Mouse (Mus musculus) small intestine, adult 2 months (tissue): Measurements from ENCODE around the gene Armc7. TPM values are rescaled to one million over a fixed set of nuclear protein-coding genes. Genes with fewer than 3 reads are reported as not detected.
"Not testable (repeated sequence)": the region's sequence is repeated elsewhere in the genome, so short reads cannot be mapped to it uniquely, and the experiment has no call there.

Experiments
- H3K27ac ChIP-seq: fragments of 200-500 bp; 2 replicates; pipeline ENCODE4 v1.5.1; 2012; ENCODE audit warnings: low read depth, low read length, control low read depth, inconsistent platforms; ENCODE audit not compliant: insufficient read depth
- H3K27me3 ChIP-seq: fragments of 200-500 bp; 2 replicates; pipeline ENCODE4 v1.6.1; 2012; ENCODE audit warnings: mild to moderate bottlenecking, moderate library complexity, low read length, inconsistent platforms; ENCODE audit not compliant: control insufficient read depth, insufficient read depth
- H3K36me3 ChIP-seq: fragments of 200-500 bp; 2 replicates; pipeline ENCODE4 v1.6.1; 2012; ENCODE audit warnings: mild to moderate bottlenecking, low read length, control low read depth, inconsistent platforms; ENCODE audit not compliant: control insufficient read depth, insufficient read depth
- H3K4me1 ChIP-seq: fragments of 200-500 bp; 2 replicates; pipeline ENCODE4 v1.6.1; 2012; ENCODE audit warnings: low read length, inconsistent platforms, mixed read lengths; ENCODE audit not compliant: control insufficient read depth, insufficient read depth, insufficient read length
- H3K4me3 ChIP-seq: fragments of 200-500 bp; 2 replicates; pipeline ENCODE4 v1.5.1; 2012; ENCODE audit warnings: low read depth, mild to moderate bottlenecking, control low read depth, inconsistent platforms, low read length, moderate library complexity
- CTCF ChIP-seq: fragments of 200-500 bp; IDR thresholded peaks from 2 replicates; pipeline ENCODE4 v1.5.1; 2012; ENCODE audit warnings: low read depth, mild to moderate bottlenecking, control low read depth, inconsistent platforms, low read length, moderate library complexity, mixed read lengths; ENCODE audit not compliant: insufficient replicate concordance, insufficient read length; ENCODE audit errors: extremely low read depth
- POLR2A ChIP-seq: fragments of 200-500 bp; IDR thresholded peaks from 2 replicates; pipeline ENCODE4 v1.6.1; 2012; ENCODE audit warnings: low read depth, mild to moderate bottlenecking, control low read depth, inconsistent platforms, low read length, moderate library complexity
- WGBS: fragments of 180-500 bp; shearing (Covaris S2); methylation state at CpG from one replicate; pipeline ENCODE4 v1.1.7; 2018; 5-methylcytosine and 5-hydroxymethylcytosine counted together
- polyA plus RNA-seq: library from polyadenylated mRNA; depleted of rRNA; stranded (reverse); fragments of >200 nt; gene quantifications from 2 replicates; pipeline ENCODE4 v1.2.3, GENCODE M21; 2012

Gene Armc7
- polyA plus RNA-seq, 1 experiment: 16.3 TPM

DNA sequence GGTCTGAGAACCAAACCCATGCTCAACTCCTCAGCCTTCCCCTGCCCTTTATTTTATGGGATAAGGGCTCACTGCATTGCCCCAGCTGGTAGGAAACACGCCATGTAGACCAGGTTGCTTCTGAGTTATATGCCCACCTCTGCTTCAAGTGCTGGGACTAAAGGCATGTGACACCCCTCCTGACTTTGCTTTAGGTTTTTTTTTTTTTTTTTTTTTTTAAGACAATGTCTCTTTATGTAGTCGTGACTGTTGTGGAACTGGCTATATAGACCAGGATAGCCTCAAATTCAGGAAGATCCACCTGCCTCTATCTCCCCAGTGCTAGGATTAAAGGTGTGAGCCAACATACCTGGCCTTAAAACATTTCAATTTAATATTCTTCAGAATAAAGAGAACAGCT is 47.2 kb downstream of the Armc7 start:
- H3K36me3 ChIP-seq: peaks cover 35% of the 10 kb centered on the region
- H3K27me3 ChIP-seq: no peaks in the 10 kb centered on the region
- WGBS: 64% methylated on average over 2 of the region's 2 CpGs

DNA sequence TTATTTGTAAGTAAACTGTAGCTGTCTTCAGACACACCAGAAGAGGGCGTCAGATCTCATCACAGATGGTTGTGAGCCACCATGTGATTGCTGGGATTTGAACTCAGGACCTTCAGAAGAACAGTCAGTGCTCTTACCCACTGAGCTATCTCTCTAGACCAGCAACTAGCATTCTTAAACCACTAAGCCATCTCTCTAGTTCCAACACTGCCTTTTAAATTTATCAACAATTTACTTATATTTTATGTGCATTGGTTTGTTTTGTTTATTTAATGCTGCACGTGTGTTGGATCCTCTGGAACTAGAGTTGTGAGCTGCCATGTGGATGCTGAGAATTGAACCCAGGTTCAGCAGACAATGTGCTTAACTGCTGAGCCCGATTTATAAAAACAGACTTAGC is 51.0 kb downstream of the Armc7 start:
- H3K4me3 ChIP-seq, H3K4me1 ChIP-seq, H3K27me3 ChIP-seq, H3K27ac ChIP-seq: not testable (repeated sequence)
- H3K36me3 ChIP-seq: peaks cover 53% of the 10 kb centered on the region
- 80% methylated on average over 3 of the region's 3 CpGs for WGBS

More for the DNA sequence above, 47.2 kb downstream of the Armc7 start:
- Histone ChIP-seq H3K27ac (no peak overlapping the region), H3K4me1 (no peaks in the 10 kb centered on the region), H3K4me3 (no peak overlapping the region)
- no peak for TF ChIP-seq POLR2A
- TF ChIP-seq CTCF: no peak

DNA sequence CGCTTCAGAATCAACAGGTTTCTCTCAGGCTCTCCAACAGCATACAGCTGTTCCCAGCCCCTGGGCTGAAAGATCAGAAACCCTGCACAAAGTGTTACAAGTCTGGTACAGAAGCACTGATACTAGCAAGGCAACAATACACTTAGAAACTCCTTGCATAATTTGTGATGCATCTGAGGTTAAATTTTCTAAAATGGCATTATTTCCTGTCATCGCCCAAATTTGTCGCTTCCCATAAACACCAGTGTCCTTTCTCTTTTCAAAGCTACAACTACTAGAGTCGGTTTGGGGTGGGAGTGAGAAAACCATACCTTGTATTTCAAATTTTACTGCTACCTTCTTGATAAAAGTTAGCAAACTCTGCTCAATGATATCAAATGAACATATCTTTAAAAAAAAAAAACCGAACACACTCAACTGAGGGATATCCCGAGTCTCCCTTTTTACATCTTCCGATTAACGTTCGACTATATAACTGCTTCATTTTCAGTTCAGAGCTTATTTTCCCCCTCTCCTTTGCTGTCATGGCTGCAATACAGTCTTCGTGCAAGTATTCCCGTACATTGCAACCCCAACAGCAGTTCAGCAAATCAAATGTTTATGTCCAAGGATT is 59.4 kb downstream of the Armc7 start:
- H3K4me1 ChIP-seq: no peaks in the 10 kb centered on the region; the same call in 1 of the 2 replicates
- TF ChIP-seq POLR2A (no peak), CTCF (no peak)
- WGBS: 1% methylated on average over 11 of the region's 11 CpGs
- H3K4me3 ChIP-seq: peak overlapping the region; percentile 85
- H3K36me3 ChIP-seq: peaks cover 27% of the 10 kb centered on the region
- H3K27ac ChIP-seq: peak overlapping the region; percentile 76
- H3K27me3 ChIP-seq: no peaks in the 10 kb centered on the region

DNA sequence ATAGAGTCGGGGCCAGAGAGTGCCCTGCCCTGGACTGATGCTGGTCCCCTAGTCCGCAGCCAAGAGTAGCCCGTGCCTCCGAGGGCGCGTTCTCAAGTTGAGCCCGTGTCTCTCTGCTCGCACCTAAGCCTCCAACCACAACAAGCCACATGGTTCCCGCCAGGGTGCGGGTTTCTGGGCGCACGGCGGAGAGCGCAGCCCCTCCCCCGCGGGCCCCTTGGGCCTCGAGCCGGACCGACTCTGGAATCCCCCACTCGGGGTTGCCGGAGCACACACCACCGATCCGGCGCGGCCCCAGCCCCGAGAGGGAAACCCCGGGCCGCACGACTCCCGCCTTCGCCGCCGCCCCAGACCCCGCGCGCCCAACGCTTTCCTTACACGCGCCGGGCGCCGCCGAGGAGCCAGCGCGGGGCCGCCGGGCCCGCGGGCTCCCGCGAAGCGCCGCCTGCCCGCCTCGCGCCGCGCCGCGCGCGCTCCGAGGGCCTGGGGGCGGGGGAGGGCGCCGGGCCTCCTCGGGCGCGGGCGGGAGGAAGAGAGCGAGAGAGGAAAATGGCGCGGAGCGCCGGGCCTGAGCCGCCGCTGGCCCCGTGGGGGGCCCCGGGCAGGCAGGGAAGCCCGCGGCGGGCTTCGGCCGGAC is 60.1 kb downstream of the Armc7 start:
- Histone ChIP-seq H3K4me1 (no peaks in the 10 kb centered on the region; the same call in 1 of the 2 replicates), H3K4me3 (peak overlapping the region; percentile 85), H3K27ac (peak overlapping the region; percentile 90), H3K36me3 (peaks cover 23% of the 10 kb centered on the region), H3K27me3 (no peaks in the 10 kb centered on the region)
- TF ChIP-seq POLR2A: no peak
- no peak for TF ChIP-seq CTCF
- WGBS: under 1% methylated on average over 82 of the region's 84 CpGs

DNA sequence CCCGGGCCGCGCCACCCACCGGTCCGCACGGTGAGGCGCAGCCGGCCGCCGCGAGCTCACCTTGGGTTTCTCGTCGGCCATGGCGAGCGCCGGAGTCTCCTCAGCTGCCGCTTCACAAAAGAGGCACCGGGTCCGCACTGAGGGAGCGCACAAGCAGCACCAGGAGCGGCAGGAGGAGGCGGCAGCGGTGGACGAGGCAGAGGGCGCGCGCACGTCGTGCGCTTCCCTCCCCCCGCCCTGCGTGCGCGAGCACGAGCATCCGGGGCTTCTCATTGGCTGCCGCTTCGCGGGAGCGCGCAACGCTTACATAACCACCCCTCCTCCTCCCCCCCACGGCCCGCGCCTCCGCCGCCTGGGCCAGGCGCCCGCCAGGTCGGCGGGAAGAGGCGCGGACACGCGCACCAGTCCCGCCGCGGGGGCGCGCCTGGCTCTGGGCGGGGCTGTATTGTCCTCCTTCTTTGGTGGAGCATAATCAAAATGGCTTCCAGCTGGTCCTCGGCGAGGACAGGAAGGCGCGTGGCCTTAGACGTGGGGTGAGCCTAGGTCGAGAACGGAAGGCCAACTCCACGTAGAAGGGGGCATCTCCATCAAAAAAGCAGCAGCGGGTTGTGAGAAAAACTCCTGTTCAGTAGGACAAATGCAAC is 60.7 kb downstream of the Armc7 start, which contains the start of gene Sumo2:
Gene Sumo2, minus strand, starts transcription at position 239 of the 644 bp plus-strand sequence.
- Histone ChIP-seq H3K4me3 (peak within 1 kb of the TSS; percentile 85), H3K4me1 (no peaks in the 10 kb centered on the region; the same call in 1 of the 2 replicates), H3K27ac (peak within 1 kb of the TSS; percentile 90), H3K36me3 (peaks cover 23% of the 10 kb centered on the region), H3K27me3 (no peaks in the 10 kb centered on the region)
- whole genome bisulfite sequencing: 2% methylated on average over 60 of the region's 70 CpGs
- no peak for TF ChIP-seq CTCF
- peak; percentile 41 for TF ChIP-seq POLR2A

DNA sequence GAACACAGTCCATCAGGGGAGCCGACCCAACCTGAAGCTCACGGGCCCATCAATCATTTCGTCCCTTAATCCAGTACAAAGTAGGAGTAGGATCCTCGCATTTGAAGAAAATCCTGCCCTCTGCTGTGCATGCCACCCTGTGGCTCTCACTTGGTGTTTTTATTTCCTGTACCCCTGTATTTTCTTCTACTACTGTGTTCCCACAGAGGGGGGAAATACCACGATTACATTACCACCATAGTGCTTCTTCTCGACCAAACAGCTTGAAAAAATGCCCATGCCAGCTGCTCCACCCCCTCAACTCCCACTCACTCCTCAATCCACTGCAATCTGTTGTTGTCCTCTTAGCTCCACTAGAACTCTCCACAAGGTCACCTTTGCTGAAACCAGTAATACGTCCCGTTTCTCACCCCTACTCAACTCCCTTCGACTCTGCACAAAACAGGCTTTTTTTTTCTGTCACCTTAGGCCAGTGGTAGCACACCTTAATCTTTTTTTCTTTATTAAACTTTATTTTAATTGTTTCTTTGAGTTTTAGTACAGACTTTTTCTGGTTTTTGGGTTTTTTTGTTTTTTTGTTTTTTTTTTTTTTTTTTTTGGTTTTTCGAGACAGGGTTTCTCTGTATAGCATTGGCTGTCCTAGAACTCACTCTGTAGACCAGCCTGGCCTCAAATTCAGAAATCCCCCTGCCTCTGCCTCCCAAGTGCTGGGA is 61.5 kb downstream of the Armc7 start:
- no peaks in the 10 kb centered on the region; the same call in 1 of the 2 replicates for H3K4me1 ChIP-seq
- H3K27me3 ChIP-seq: no peaks in the 10 kb centered on the region
- peak overlapping the region; percentile 66 for H3K27ac ChIP-seq
- H3K36me3 ChIP-seq: peaks cover 16% of the 10 kb centered on the region
- no peak for TF ChIP-seq POLR2A
- TF ChIP-seq CTCF: no peak; the same call in 1 of the 2 replicates
- 82% methylated on average over 10 of the region's 10 CpGs for WGBS
- H3K4me3 ChIP-seq: no peak overlapping the region; the same call in 1 of the 2 replicates
